Mouse (Mus musculus) megakaryocyte, embryonic 14.5 days (primary cell): Measurements from ENCODE around the gene Trappc2l. TPM values are rescaled to one million over a fixed set of nuclear protein-coding genes. Genes with fewer than 3 reads are reported as not detected.

Experiments
- H3K27me3 ChIP-seq: replicated peaks from 2 replicates; pipeline ENCODE3; 2012; ENCODE audit warnings: inconsistent platforms
- H3K36me3 ChIP-seq: replicated peaks from 2 replicates; pipeline ENCODE3; 2012; ENCODE audit warnings: low read length, inconsistent platforms, mixed read lengths
- H3K4me1 ChIP-seq: 2 replicates; pipeline ENCODE4 v1.6.1; 2012; ENCODE audit warnings: inconsistent platforms
- H3K4me3 ChIP-seq: replicated peaks from 2 replicates; pipeline ENCODE3; 2012; ENCODE audit warnings: moderate library complexity, mild to moderate bottlenecking, inconsistent platforms
- H3K9me3 ChIP-seq: 2 replicates; pipeline ENCODE4 v1.6.1; 2012; ENCODE audit warnings: inconsistent platforms
- FLI1 ChIP-seq: IDR thresholded peaks from 2 replicates; pipeline ENCODE4 v1.6.1; 2012; ENCODE audit warnings: low read length, inconsistent platforms, mixed read lengths
- GATA1 ChIP-seq: IDR thresholded peaks from 3 replicates; pipeline ENCODE4 v1.6.1; 2012; ENCODE audit warnings: mixed read lengths, low read length, inconsistent platforms, borderline replicate concordance
- polyA plus RNA-seq: library from polyadenylated mRNA; stranded (reverse); fragments of >175 nt; gene quantifications from 2 replicates; pipeline ENCODE4 v1.2.3, GENCODE M21; 2012; ENCODE audit warnings: low replicate concordance; ENCODE audit not compliant: insufficient read depth

Trappc2l gene
- polyA plus RNA-seq, 1 experiment: 2.2 TPM

GRCm38 (mm10) chr8:122651326-122651921, 40.0 kb downstream of the Trappc2l start:
- no peak overlapping the region for H3K4me3 ChIP-seq
- no peaks in the 10 kb centered on the region for H3K27me3 ChIP-seq
- peaks cover 99% of the 10 kb centered on the region for H3K36me3 ChIP-seq
- TF ChIP-seq FLI1 (no peak), GATA1 (no peak)
- H3K9me3 ChIP-seq: no peaks in the 10 kb centered on the region
- peaks cover 93% of the 10 kb centered on the region for H3K4me1 ChIP-seq

- TF ChIP-seq GATA1: no peak
- no peak for TF ChIP-seq FLI1
- peaks cover 100% of the 10 kb centered on the region for H3K36me3 ChIP-seq
These were observed 41.2 kb downstream of the Trappc2l start for GRCm38 (mm10) chr8:122652643-122653042.

GRCm38 (mm10) chr8:122654768-122655167, 43.3 kb downstream of the Trappc2l start:
- H3K4me3 ChIP-seq: no peak overlapping the region
- H3K36me3 ChIP-seq: peaks cover 100% of the 10 kb centered on the region
- no peaks in the 10 kb centered on the region for H3K27me3 ChIP-seq
- no peak for TF ChIP-seq FLI1
- peaks cover 100% of the 10 kb centered on the region for H3K4me1 ChIP-seq
- H3K9me3 ChIP-seq: no peaks in the 10 kb centered on the region

More at GRCm38 (mm10) chr8:122652643-122653042, 41.2 kb downstream of the Trappc2l start:
- Histone ChIP-seq H3K9me3 (no peaks in the 10 kb centered on the region), H3K4me3 (no peak overlapping the region), H3K4me1 (peaks cover 98% of the 10 kb centered on the region), H3K27me3 (no peaks in the 10 kb centered on the region)

- H3K4me3 ChIP-seq: peak overlapping the region; percentile 13
- H3K27me3 ChIP-seq: no peaks in the 10 kb centered on the region
- TF ChIP-seq FLI1 (no peak), GATA1 (no peak)
- no peaks in the 10 kb centered on the region for H3K9me3 ChIP-seq
- peaks cover 99% of the 10 kb centered on the region for H3K4me1 ChIP-seq
- H3K36me3 ChIP-seq: peaks cover 100% of the 10 kb centered on the region
These were observed 44.9 kb downstream of the Trappc2l start for GRCm38 (mm10) chr8:122656056-122656999.

GRCm38 (mm10) chr8:122658149-122658806, 46.8 kb downstream of the Trappc2l start:
- H3K27me3 ChIP-seq: no peaks in the 10 kb centered on the region
- no peaks in the 10 kb centered on the region for H3K9me3 ChIP-seq
- peaks cover 99% of the 10 kb centered on the region for H3K4me1 ChIP-seq
- peaks cover 100% of the 10 kb centered on the region for H3K36me3 ChIP-seq
- TF ChIP-seq FLI1 (no peak), GATA1 (no peak)
- no peak overlapping the region for H3K4me3 ChIP-seq

GRCm38 (mm10) chr8:122658807-122659160, 47.3 kb downstream of the Trappc2l start:
- Histone ChIP-seq H3K4me1 (peaks cover 99% of the 10 kb centered on the region), H3K27me3 (no peaks in the 10 kb centered on the region), H3K4me3 (peak overlapping the region; percentile 3), H3K36me3 (peaks cover 100% of the 10 kb centered on the region), H3K9me3 (no peaks in the 10 kb centered on the region)
- TF ChIP-seq GATA1 (no peak), FLI1 (no peak)

GRCm38 (mm10) chr8:122660022-122660421, 48.6 kb downstream of the Trappc2l start:
- Histone ChIP-seq H3K36me3 (peaks cover 100% of the 10 kb centered on the region), H3K27me3 (no peaks in the 10 kb centered on the region), H3K4me1 (peaks cover 99% of the 10 kb centered on the region), H3K4me3 (no peak overlapping the region), H3K9me3 (no peaks in the 10 kb centered on the region)
- TF ChIP-seq FLI1 (no peak), GATA1 (no peak)

- Histone ChIP-seq H3K4me3 (peak overlapping the region; percentile 64), H3K4me1 (peaks cover 99% of the 10 kb centered on the region), H3K36me3 (peaks cover 98% of the 10 kb centered on the region), H3K27me3 (no peaks in the 10 kb centered on the region), H3K9me3 (no peaks in the 10 kb centered on the region)
- TF ChIP-seq GATA1 (no peak), FLI1 (no peak)
These were observed 49.7 kb downstream of the Trappc2l start for GRCm38 (mm10) chr8:122661138-122661537.

GRCm38 (mm10) chr8:122661894-122662293, 50.5 kb downstream of the Trappc2l start:
- TF ChIP-seq FLI1: no peak
- TF ChIP-seq GATA1: no peak
- Histone ChIP-seq H3K36me3 (peaks cover 98% of the 10 kb centered on the region), H3K4me3 (peak overlapping the region; percentile 2), H3K9me3 (no peaks in the 10 kb centered on the region), H3K4me1 (peaks cover 99% of the 10 kb centered on the region), H3K27me3 (no peaks in the 10 kb centered on the region)

- TF ChIP-seq GATA1: no peak
- no peak for TF ChIP-seq FLI1
- no peaks in the 10 kb centered on the region for H3K9me3 ChIP-seq
- H3K36me3 ChIP-seq: peaks cover 98% of the 10 kb centered on the region
These were observed 51.7 kb downstream of the Trappc2l start for GRCm38 (mm10) chr8:122663106-122663505.

More at GRCm38 (mm10) chr8:122663106-122663505, 51.7 kb downstream of the Trappc2l start:
- Histone ChIP-seq H3K27me3 (no peaks in the 10 kb centered on the region), H3K4me1 (peaks cover 99% of the 10 kb centered on the region), H3K4me3 (peak overlapping the region; percentile 25)
